Mouse (Mus musculus) left cerebral cortex, postnatal 36 days (tissue): ENCODE data around the gene Tuba3a. TPM values are rescaled to one million over a fixed set of nuclear protein-coding genes. Genes with fewer than 3 reads are reported as not detected.
A peak's percentile ranks its signal among the peaks of the same experiment; 100 is the strongest.
"Not testable (repeated sequence)": the region's sequence is repeated elsewhere in the genome, so short reads cannot be mapped to it uniquely, and the experiment has no call there.

Source experiments
- DNase-seq, 2 experiments: peaks; one replicate each; pipeline ENCODE4 v3.0.0; 2021 to 2022; ENCODE audit warnings: low spot score in 2 of 2, mixed read lengths in 1 of 2
- intact Hi-C: fragments of 180-260 bp; cut with DNase I; formaldehyde crosslinking; loops from one replicate; pipeline ENCODE4 v1.15.1; 2025
- total RNA-seq, 2 experiments: library from RNA; stranded (reverse); gene quantifications; 2 replicates each; pipeline ENCODE4 v1.2.3; 2021

The Tuba3a gene
- total RNA-seq, 2 experiments from 2014 or later, result not detected

- intact Hi-C loops, result no loop called here
- no peak for DNase-seq
Measured at GRCm38 (mm10) chr6:125309406-125309805, 23.6 kb upstream of the Tuba3a start.

- no peak for DNase-seq
- intact Hi-C loops, result no loop called here
Measured at GRCm38 (mm10) chr6:125308921-125309320, 23.1 kb upstream of the Tuba3a start.

- no peak for DNase-seq
- intact Hi-C loops, result no loop called here
Measured at GRCm38 (mm10) chr6:125307091-125307490, 21.2 kb upstream of the Tuba3a start.

GRCm38 (mm10) chr6:125305465-125305864, 19.6 kb upstream of the Tuba3a start:
- DNase-seq, result no peak
- intact Hi-C loops, result no loop called here

GRCm38 (mm10) chr6:125304408-125304807, 18.6 kb upstream of the Tuba3a start:
- DNase-seq, intact Hi-C loops: not testable (repeated sequence)

- intact Hi-C loops, result no loop called here
- no peak for DNase-seq
Measured at GRCm38 (mm10) chr6:125303242-125303641, 17.4 kb upstream of the Tuba3a start.

- intact Hi-C loops, result no loop called here
Measured at GRCm38 (mm10) chr6:125302231-125302982, 16.6 kb upstream of the Tuba3a start.

GRCm38 (mm10) chr6:125300982-125301381, 15.1 kb upstream of the Tuba3a start:
- DNase-seq, result no peak
- intact Hi-C loops, result no loop called here

More at GRCm38 (mm10) chr6:125302231-125302982, 16.6 kb upstream of the Tuba3a start:
- no peak for DNase-seq

GRCm38 (mm10) chr6:125297149-125297820, 11.4 kb upstream of the Tuba3a start:
- intact Hi-C loops, result no loop called here
- DNase-seq, result no peak

- intact Hi-C loops, result no loop called here
- no peak for DNase-seq
Measured at GRCm38 (mm10) chr6:125294049-125294448, 8.2 kb upstream of the Tuba3a start.

- intact Hi-C loops, result no loop called here
Measured at GRCm38 (mm10) chr6:125292256-125292655, 6.4 kb upstream of the Tuba3a start.

GRCm38 (mm10) chr6:125291329-125291728, 5.5 kb upstream of the Tuba3a start:
- peak; percentile 26 to 27 for DNase-seq
- intact Hi-C loops, result no loop called here

More at GRCm38 (mm10) chr6:125292256-125292655, 6.4 kb upstream of the Tuba3a start:
- no peak for DNase-seq

GRCm38 (mm10) chr6:125288730-125289129, 2.9 kb upstream of the Tuba3a start:
- DNase-seq, result no peak
- intact Hi-C loops, result loop anchor here (5.0 kb wide), 1 partner anchor 74 kb away; no protein-coding TSS in a partner anchor

- intact Hi-C loops, result loop anchor here (5.0 kb wide), 1 partner anchor 75 kb away; no protein-coding TSS in a partner anchor
Measured at GRCm38 (mm10) chr6:125286944-125287343, 1.1 kb upstream of the Tuba3a start.

GRCm38 (mm10) chr6:125284751-125285150, 1.1 kb downstream of the Tuba3a start:
- DNase-seq, result no peak
- intact Hi-C loops, result loop anchor here (5.0 kb wide), 1 partner anchor 78 kb away; no protein-coding TSS in a partner anchor

More at GRCm38 (mm10) chr6:125286944-125287343, 1.1 kb upstream of the Tuba3a start:
- DNase-seq, result no peak

- intact Hi-C loops, result no loop called here
- no peak for DNase-seq
Measured at GRCm38 (mm10) chr6:125284250-125284649, 1.6 kb downstream of the Tuba3a start.

- DNase-seq, intact Hi-C loops: not testable (repeated sequence)
Measured at GRCm38 (mm10) chr6:125282721-125283120, 3.1 kb downstream of the Tuba3a start.

- DNase-seq, result no peak
- intact Hi-C loops, result loop anchor here (5.0 kb wide), 2 partner anchors 88 to 323 kb away; no protein-coding TSS in a partner anchor
Measured at GRCm38 (mm10) chr6:125279729-125280128, 6.1 kb downstream of the Tuba3a start.

- DNase-seq, result peak in 1 of 2 experiments; percentile 19
- intact Hi-C loops, result loop anchor here (5.0 kb wide), 3 partner anchors 92 to 327 kb away; partner anchors contain the start of gene Iffo1
Measured at GRCm38 (mm10) chr6:125274841-125275563, 10.8 kb downstream of the Tuba3a start.
